In the genomic region with DNA sequence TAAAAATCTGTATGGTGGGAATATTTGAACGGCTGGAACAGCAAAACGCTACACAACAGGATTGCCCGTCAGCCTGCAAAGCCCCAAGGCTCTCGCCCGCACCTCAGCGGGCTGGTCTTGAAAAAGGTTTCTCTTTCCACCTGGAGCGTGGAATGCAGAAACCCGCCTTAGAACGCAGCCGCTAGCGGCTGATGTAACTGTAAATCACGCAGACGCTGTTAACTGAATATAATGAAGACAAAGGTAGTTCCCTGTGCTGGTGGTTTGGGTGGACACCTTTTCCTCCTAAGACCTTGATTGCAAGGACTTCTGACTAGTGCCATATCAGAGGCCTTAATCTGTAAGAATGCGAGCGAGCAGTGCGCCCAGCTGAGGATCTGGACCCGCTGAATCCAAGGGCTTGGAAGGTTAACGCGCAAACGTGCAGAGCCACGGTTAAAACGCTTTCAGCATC, we compare ENCODE assay signal across 8 mouse cellular contexts. TPM values are rescaled to one million over a fixed set of nuclear protein-coding genes. Genes with fewer than 3 reads are reported as not detected.
DNase-seq lines count a peak whose midpoint lies in the region; ATAC-seq and TF ChIP-seq lines count a peak whose summit lies in the region.

No protein-coding gene starts in this region.

- peak overlapping the region; percentile 71 for H3K4me2 ChIP-seq in embryonic facial prominence, embryonic 12.5 days (replicated peaks)
- peak overlapping the region; percentile 71 for H3K4me2 ChIP-seq in hindbrain, embryonic 15.5 days
- peak overlapping the region; percentile 68 for H3K4me2 ChIP-seq in midbrain, embryonic 12.5 days (replicated peaks)

- H3K4me1 ChIP-seq in ES-E14 (ENCODE audit: control insufficient read depth in 2 of 2, insufficient read depth in 2 of 2, low read length in 2 of 2, poor library complexity in 1 of 2) = peaks cover 6 to 14% of the 10 kb centered on the region in 2 experiments; a peak in 3 of 4 replicates
- peaks cover 21% of the 10 kb centered on the region for H3K4me1 ChIP-seq in embryonic facial prominence, embryonic 12.5 days
- H3K4me1 ChIP-seq in hindbrain, embryonic 15.5 days (replicated peaks) = peaks cover 36% of the 10 kb centered on the region
- peaks cover 34% of the 10 kb centered on the region for H3K4me1 ChIP-seq in midbrain, embryonic 12.5 days

- intact Hi-C loops in left cerebral cortex, adult 2 months (cut with DNase I) = loop anchor here (2.0 kb wide), 1 partner anchor 76 kb away; no protein-coding TSS in a partner anchor
- intact Hi-C loops in left cerebral cortex, postnatal 4 days (cut with DNase I) = no loop called here

- peak overlapping the region; percentile 83 for H3K27ac ChIP-seq in left cerebral cortex, adult 2 months
- H3K27ac ChIP-seq in ES-E14 (ENCODE audit: insufficient read depth, low read depth, low read length, poor library complexity, severe bottlenecking) = peak overlapping the region; percentile 74; the same call in 1 of the 2 replicates
- H3K27ac ChIP-seq in embryonic facial prominence, embryonic 12.5 days = peak overlapping the region; percentile 100
- H3K27ac ChIP-seq in hindbrain, embryonic 15.5 days (replicated peaks) = peak overlapping the region; percentile 98
- H3K27ac ChIP-seq in midbrain, embryonic 12.5 days (replicated peaks) = peak overlapping the region; percentile 91

- peak overlapping the region; percentile 95 for H3K9ac ChIP-seq in ES-E14 (ENCODE audit: insufficient read depth, low read depth, low read length, poor library complexity, severe bottlenecking)
- peak overlapping the region; percentile 96 for H3K9ac ChIP-seq in embryonic facial prominence, embryonic 12.5 days
- H3K9ac ChIP-seq in hindbrain, embryonic 15.5 days = peak overlapping the region; percentile 95
- H3K9ac ChIP-seq in midbrain, embryonic 12.5 days (replicated peaks) = peak overlapping the region; percentile 95

- H3K9me3 ChIP-seq in ES-E14 (ENCODE audit: control insufficient read depth, insufficient read depth, low read depth, low read length) = no peaks in the 10 kb centered on the region
- no peaks in the 10 kb centered on the region for H3K9me3 ChIP-seq in embryonic facial prominence, embryonic 12.5 days
- H3K9me3 ChIP-seq in hindbrain, embryonic 15.5 days = no peaks in the 10 kb centered on the region
- no peaks in the 10 kb centered on the region for H3K9me3 ChIP-seq in midbrain, embryonic 12.5 days

- in situ Hi-C loops in ES-E14 (cut with MboI; ENCODE audit: low sequenced_read_pairs in 2 of 2, unreplicated experiment in 2 of 2) = no loop called here

- DNase-seq in left cerebral cortex, adult 2 months (ENCODE audit: extremely low spot score in 1 of 2, low spot score in 2 of 2) = peak; percentile 33 to 43
- DNase-seq in left cerebral cortex, postnatal 4 days = no peak
- peak; percentile 25 for DNase-seq in ES-E14 (ENCODE audit: low read depth, low spot score)
- no peak for DNase-seq in Muller cell, postnatal 12 days (ENCODE audit: inconsistent ontology term)
- no peak for DNase-seq in B cell, adult 2 months

- no peaks in the 10 kb centered on the region for H3K36me3 ChIP-seq in ES-E14 (ENCODE audit: control insufficient read depth, insufficient read depth, low read length, poor library complexity, severe bottlenecking)
- H3K36me3 ChIP-seq in embryonic facial prominence, embryonic 12.5 days = no peaks in the 10 kb centered on the region
- no peaks in the 10 kb centered on the region for H3K36me3 ChIP-seq in hindbrain, embryonic 15.5 days
- H3K36me3 ChIP-seq in midbrain, embryonic 12.5 days = no peaks in the 10 kb centered on the region

- H3K27me3 ChIP-seq in embryonic facial prominence, embryonic 12.5 days = no peaks in the 10 kb centered on the region
- no peaks in the 10 kb centered on the region for H3K27me3 ChIP-seq in hindbrain, embryonic 15.5 days
- H3K27me3 ChIP-seq in midbrain, embryonic 12.5 days = no peaks in the 10 kb centered on the region

- WGBS in embryonic facial prominence, embryonic 12.5 days = under 1% methylated on average over 22 of the region's 22 CpGs
- WGBS in hindbrain, embryonic 15.5 days = under 1% methylated on average over 22 of the region's 22 CpGs
- under 1% methylated on average over 22 of the region's 22 CpGs for WGBS in midbrain, embryonic 12.5 days

- TF ChIP-seq CTCF in left cerebral cortex, adult 2 months (IDR thresholded peaks at IDR 0.05) = no peak

- no peak; the same call in 1 of the 2 replicates for ATAC-seq in embryonic facial prominence, embryonic 12.5 days (ENCODE audit: insufficient number of reproducible peaks, insufficient read depth, low FRiP score, low TSS enrichment)
- ATAC-seq in hindbrain, embryonic 15.5 days (ENCODE audit: low FRiP score, low read depth) = peak; percentile 32
- ATAC-seq in midbrain, embryonic 12.5 days (ENCODE audit: low FRiP score, low read depth) = peak; percentile 11; the same call in 1 of the 2 replicates

- H3K4me3 ChIP-seq in left cerebral cortex, adult 2 months = peak overlapping the region; percentile 96
- H3K4me3 ChIP-seq in ES-E14 (ENCODE audit: insufficient read depth in 1 of 2, low read depth in 1 of 2, low read length in 2 of 2, poor library complexity in 1 of 2, severe bottlenecking in 1 of 2) = peak overlapping the region; percentile 85 to 90
- peak overlapping the region; percentile 79 for H3K4me3 ChIP-seq in embryonic facial prominence, embryonic 12.5 days
- H3K4me3 ChIP-seq in hindbrain, embryonic 15.5 days = peak overlapping the region; percentile 82
- H3K4me3 ChIP-seq in midbrain, embryonic 12.5 days = peak overlapping the region; percentile 82

TF ChIP-seq in ES-E14, 5 proteins besides CTCF, POLR2A, EP300 and RAD21:
- TF ChIP-seq MAFK (IDR thresholded peaks at IDR 0.05; ENCODE audit: insufficient read depth, low read depth, low read length) (no peak), ZNF384 (IDR thresholded peaks at IDR 0.05; ENCODE audit: low read depth, low read length) (no peak), HCFC1 (IDR thresholded peaks at IDR 0.05; ENCODE audit: borderline replicate concordance, insufficient read depth, low read length) (no peak), CHD2 (IDR thresholded peaks at IDR 0.05; ENCODE audit: low read depth, low read length) (no peak), ZC3H11A (IDR thresholded peaks at IDR 0.05; ENCODE audit: borderline replicate concordance, low read depth, low read length) (no peak)

RNA-seq across cellular contexts. Expression of a gene that starts 1.2 kb away (rescaled TPM):
- 10 to 100 TPM; 12.7 to 16.0 TPM for total RNA-seq in left cerebral cortex, adult 2 months (2021)
- total RNA-seq in left cerebral cortex, postnatal 4 days (2021) = 10 to 100 TPM; 17.4 to 20.0 TPM
- total RNA-seq in ES-E14 (2012; rRNA removed) = 3.8 and 4.7 TPM in 2 replicates
- 97.3 and 98.9 TPM in 2 replicates for polyA plus RNA-seq in embryonic facial prominence, embryonic 12.5 days (2016; fragmentation: Nextera tagmentation; extraction: Ambion mirVana)
- 35.6 and 39.3 TPM in 2 replicates for polyA plus RNA-seq in hindbrain, embryonic 15.5 days (2015; fragmentation: Nextera tagmentation; extraction: Ambion mirVana)
- 53.1 and 62.3 TPM in 2 replicates for polyA plus RNA-seq in midbrain, embryonic 12.5 days (2016; fragmentation: Nextera tagmentation; extraction: Ambion mirVana)

RNA-seq across cellular contexts. Expression of a gene that starts 50.5 kb away (rescaled TPM):
- 10 to 100 TPM; 50.9 to 51.1 TPM for total RNA-seq in left cerebral cortex, adult 2 months (2021)
- total RNA-seq in left cerebral cortex, postnatal 4 days (2021) = 10 to 100 TPM; 38.1 to 39.8 TPM
- total RNA-seq in ES-E14 (2012; rRNA removed) = 40.7 and 50.1 TPM in 2 replicates
- polyA plus RNA-seq in embryonic facial prominence, embryonic 12.5 days (2016; fragmentation: Nextera tagmentation; extraction: Ambion mirVana) = 47.4 TPM in 2 replicates
- polyA plus RNA-seq in hindbrain, embryonic 15.5 days (2015; fragmentation: Nextera tagmentation; extraction: Ambion mirVana) = 36.4 and 38.3 TPM in 2 replicates
- 54.9 and 58.6 TPM in 2 replicates for polyA plus RNA-seq in midbrain, embryonic 12.5 days (2016; fragmentation: Nextera tagmentation; extraction: Ambion mirVana)

Comparison
In these comparisons a context has a peak if more than half of its experiments do, and no peak if none do; other contexts are left out.
1. DNase-seq: peak in left cerebral cortex, adult 2 months (2 of 2) and ES-E14 (single experiment); none in left cerebral cortex, postnatal 4 days (single experiment), Muller cell, postnatal 12 days (single experiment) and B cell, adult 2 months (0 of 2).
2. Peak in every context shown above with its lines, with median percentiles within 50 percentile points of each other: H3K27ac ChIP-seq, H3K4me3 ChIP-seq, H3K9ac ChIP-seq and H3K4me2 ChIP-seq.